In the genomic region with DNA sequence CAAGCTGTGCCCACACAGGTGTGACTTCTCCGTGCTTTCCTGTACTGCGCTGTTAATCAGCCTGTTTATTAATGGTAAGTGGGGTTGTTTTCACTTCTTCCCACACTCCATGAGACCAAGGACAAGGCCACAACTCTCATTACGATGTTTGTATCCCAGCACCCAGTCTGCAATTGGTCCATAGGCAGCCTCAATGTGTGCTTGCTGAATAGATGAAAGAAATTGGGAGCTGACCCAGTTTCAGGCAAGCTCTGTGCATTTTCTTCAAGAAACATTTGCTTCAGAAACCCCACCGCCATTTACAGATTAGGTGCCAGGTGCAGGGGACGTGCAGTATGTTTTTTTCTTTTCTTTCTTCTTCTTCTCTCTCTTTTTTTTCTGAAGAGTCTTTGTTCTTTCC, we compare ENCODE assay signal across 18 mouse cellular contexts.
DNase-seq lines count a peak whose midpoint lies in the region; ATAC-seq and TF ChIP-seq lines count a peak whose summit lies in the region.
"Had no signal": no experiment of that assay in that cellular context is flagged by ENCODE, and none has a peak within 500 bp of the region (broad histone marks: within the 10 kb centered on the region; RNA-seq: fewer than 3 reads in every experiment).

No protein-coding gene starts in this region.

- peak; percentile 42 for DNase-seq in forebrain, embryonic 14.5 days (ENCODE audit: low spot score)
- no peak for DNase-seq in forebrain, postnatal 0 days
- no peak for DNase-seq in kidney, postnatal 10 days
- peak; percentile 62 for DNase-seq in brain, embryonic 14.5 days (ENCODE audit: low read depth)
- no peak for DNase-seq in gastrocnemius, adult 18-20 months (ENCODE audit: low spot score)
- DNase-seq: adrenal gland, adult 2 months; adrenal gland, postnatal 10 days; adrenal gland, postnatal 25 days; cerebellum, adult 11-12 months; cerebellum, adult 2 months; cerebellum, adult 9-10 months; cerebellum, postnatal 10 days; cerebellum, postnatal 25 days had no signal

- H3K4me3 ChIP-seq in forebrain, embryonic 12.5 days (replicated peaks): no peak overlapping the region
- H3K4me3 ChIP-seq in forebrain, embryonic 15.5 days: no peak overlapping the region
- no peak overlapping the region for H3K4me3 ChIP-seq in forebrain, embryonic 14.5 days (ENCODE audit: low read depth, low read length)
- H3K4me3 ChIP-seq in forebrain, postnatal 0 days (ENCODE audit: low read depth, low read length): no peak overlapping the region
- H3K4me3 ChIP-seq in kidney, embryonic 16.5 days (ENCODE audit: low read length): no peak overlapping the region
- H3K4me3 ChIP-seq: embryonic facial prominence, embryonic 10.5 days; embryonic facial prominence, embryonic 12.5 days had no signal

- no peaks in the 10 kb centered on the region for H3K36me3 ChIP-seq in forebrain, embryonic 12.5 days (replicated peaks)
- no peaks in the 10 kb centered on the region for H3K36me3 ChIP-seq in forebrain, embryonic 15.5 days
- H3K36me3 ChIP-seq in forebrain, embryonic 14.5 days (ENCODE audit: control insufficient read depth, insufficient read depth, low read length): no peaks in the 10 kb centered on the region
- no peaks in the 10 kb centered on the region for H3K36me3 ChIP-seq in forebrain, postnatal 0 days (ENCODE audit: insufficient read depth)
- H3K36me3 ChIP-seq in kidney, embryonic 16.5 days (ENCODE audit: insufficient read depth, low read length): no peaks in the 10 kb centered on the region
- H3K36me3 ChIP-seq: embryonic facial prominence, embryonic 10.5 days; embryonic facial prominence, embryonic 12.5 days had no signal

- ATAC-seq in forebrain, embryonic 12.5 days (ENCODE audit: low FRiP score): 0 out of 2 replicates have a peak, but pooled peaks have one; percentile 11
- ATAC-seq in forebrain, embryonic 15.5 days (replicated peaks): no peak
- peak; percentile 61; the same call in 1 of the 2 replicates for ATAC-seq in forebrain, embryonic 14.5 days
- ATAC-seq in forebrain, postnatal 0 days: no peak
- no peak for ATAC-seq in kidney, embryonic 16.5 days (ENCODE audit: low FRiP score, low TSS enrichment)

- H3K9me3 ChIP-seq in forebrain, embryonic 12.5 days: no peaks in the 10 kb centered on the region
- H3K9me3 ChIP-seq in forebrain, embryonic 15.5 days: no peaks in the 10 kb centered on the region
- H3K9me3 ChIP-seq in forebrain, embryonic 14.5 days (replicated peaks; ENCODE audit: control insufficient read depth, low read length): no peaks in the 10 kb centered on the region
- no peaks in the 10 kb centered on the region for H3K9me3 ChIP-seq in forebrain, postnatal 0 days (ENCODE audit: low read length)
- no peaks in the 10 kb centered on the region for H3K9me3 ChIP-seq in kidney, embryonic 16.5 days (ENCODE audit: low read length)
- H3K9me3 ChIP-seq: embryonic facial prominence, embryonic 10.5 days; embryonic facial prominence, embryonic 12.5 days had no signal

- 31% methylated on average over 5 of the region's 5 CpGs for WGBS in forebrain, embryonic 12.5 days
- 20% methylated on average over 5 of the region's 5 CpGs for WGBS in forebrain, embryonic 15.5 days
- 11% methylated on average over 5 of the region's 5 CpGs for WGBS in forebrain, embryonic 14.5 days
- 28% methylated on average over 5 of the region's 5 CpGs for WGBS in forebrain, postnatal 0 days
- 61% methylated on average over 5 of the region's 5 CpGs for WGBS in kidney, embryonic 16.5 days

- peak overlapping the region; percentile 50; the same call in 1 of the 2 replicates for H3K27ac ChIP-seq in forebrain, embryonic 12.5 days
- no peak overlapping the region for H3K27ac ChIP-seq in forebrain, embryonic 15.5 days (replicated peaks)
- H3K27ac ChIP-seq in forebrain, embryonic 14.5 days (ENCODE audit: low read depth, low read length): no peak overlapping the region
- H3K27ac ChIP-seq in forebrain, postnatal 0 days (ENCODE audit: low read depth, low read length): no peak overlapping the region
- peak overlapping the region; percentile 2; the same call in 1 of the 2 replicates for H3K27ac ChIP-seq in kidney, embryonic 16.5 days (ENCODE audit: low read length)
- H3K27ac ChIP-seq: embryonic facial prominence, embryonic 10.5 days; embryonic facial prominence, embryonic 12.5 days had no signal

- H3K9ac ChIP-seq in forebrain, embryonic 12.5 days: no peak overlapping the region
- H3K9ac ChIP-seq in forebrain, embryonic 15.5 days (replicated peaks): no peak overlapping the region
- no peak overlapping the region for H3K9ac ChIP-seq in forebrain, embryonic 14.5 days (ENCODE audit: low read length)
- no peak overlapping the region for H3K9ac ChIP-seq in forebrain, postnatal 0 days
- H3K9ac ChIP-seq in kidney, embryonic 16.5 days (replicated peaks; ENCODE audit: low read length): no peak overlapping the region
- H3K9ac ChIP-seq: embryonic facial prominence, embryonic 12.5 days had no signal

- H3K4me2 ChIP-seq in forebrain, embryonic 12.5 days: no peak overlapping the region
- H3K4me2 ChIP-seq in forebrain, embryonic 15.5 days (replicated peaks): no peak overlapping the region
- no peak overlapping the region for H3K4me2 ChIP-seq in forebrain, embryonic 14.5 days (ENCODE audit: low read length)
- H3K4me2 ChIP-seq in forebrain, postnatal 0 days (ENCODE audit: low read depth): no peak overlapping the region
- H3K4me2 ChIP-seq in kidney, embryonic 16.5 days (replicated peaks; ENCODE audit: low read depth, low read length): no peak overlapping the region
- H3K4me2 ChIP-seq: embryonic facial prominence, embryonic 12.5 days had no signal

- H3K27me3 ChIP-seq in forebrain, embryonic 12.5 days: peaks cover 24% of the 10 kb centered on the region
- H3K27me3 ChIP-seq in forebrain, embryonic 15.5 days: no peaks in the 10 kb centered on the region
- no peaks in the 10 kb centered on the region for H3K27me3 ChIP-seq in forebrain, embryonic 14.5 days (replicated peaks; ENCODE audit: control insufficient read depth, insufficient read depth, low read length)
- no peaks in the 10 kb centered on the region for H3K27me3 ChIP-seq in forebrain, postnatal 0 days (ENCODE audit: insufficient read depth, low read length)
- no peaks in the 10 kb centered on the region for H3K27me3 ChIP-seq in kidney, embryonic 16.5 days (ENCODE audit: insufficient read depth, low read length)
- H3K27me3 ChIP-seq: embryonic facial prominence, embryonic 12.5 days had no signal

- H3K4me1 ChIP-seq in forebrain, embryonic 12.5 days: peaks cover 21% of the 10 kb centered on the region
- peaks cover 14% of the 10 kb centered on the region for H3K4me1 ChIP-seq in forebrain, embryonic 15.5 days
- peaks cover 17% of the 10 kb centered on the region for H3K4me1 ChIP-seq in forebrain, embryonic 14.5 days (ENCODE audit: control insufficient read depth, insufficient read depth, low read length)
- H3K4me1 ChIP-seq in forebrain, postnatal 0 days (ENCODE audit: insufficient read depth): no peaks in the 10 kb centered on the region; the same call in 1 of the 2 replicates
- H3K4me1 ChIP-seq in kidney, embryonic 16.5 days (ENCODE audit: insufficient read depth, low read length): peaks cover 18% of the 10 kb centered on the region
- H3K4me1 ChIP-seq: embryonic facial prominence, embryonic 12.5 days had no signal

- no peak for TF ChIP-seq POLR2A in brain, embryonic 14.5 days (IDR thresholded peaks at IDR 0.05; ENCODE audit: borderline replicate concordance, extremely low read depth, insufficient read depth, insufficient read length, poor library complexity, severe bottlenecking)

- TF ChIP-seq CTCF in forebrain, postnatal 0 days (IDR thresholded peaks at IDR 0.05; ENCODE audit: low read depth): no peak
- TF ChIP-seq CTCF in brain, embryonic 14.5 days (IDR thresholded peaks at IDR 0.05; ENCODE audit: borderline replicate concordance, extremely low read depth, insufficient read depth, insufficient read length): no peak

Comparison
In these comparisons a context has a peak if more than half of its experiments do, and no peak if none do; other contexts are left out.
1. ATAC-seq: peak in forebrain, embryonic 12.5 days (single experiment) and forebrain, embryonic 14.5 days (single experiment); none in forebrain, embryonic 15.5 days (single experiment), forebrain, postnatal 0 days (single experiment) and kidney, embryonic 16.5 days (single experiment).
2. H3K27ac ChIP-seq: peak in forebrain, embryonic 12.5 days (single experiment) and kidney, embryonic 16.5 days (single experiment); none in forebrain, embryonic 15.5 days (single experiment), forebrain, embryonic 14.5 days (single experiment) and forebrain, postnatal 0 days (single experiment).
3. DNase-seq: peak in forebrain, embryonic 14.5 days (single experiment) and brain, embryonic 14.5 days (single experiment); none in forebrain, postnatal 0 days (single experiment), kidney, postnatal 10 days (single experiment) and gastrocnemius, adult 18-20 months (single experiment).